Mouse (Mus musculus): Measurements from ENCODE around the gene A630001G21Rik.

The A630001G21Rik gene

GRCm38 (mm10) chr1:85732581-85732980, 45.9 kb downstream of the A630001G21Rik start:
- DNase-seq: no peak

DNA sequence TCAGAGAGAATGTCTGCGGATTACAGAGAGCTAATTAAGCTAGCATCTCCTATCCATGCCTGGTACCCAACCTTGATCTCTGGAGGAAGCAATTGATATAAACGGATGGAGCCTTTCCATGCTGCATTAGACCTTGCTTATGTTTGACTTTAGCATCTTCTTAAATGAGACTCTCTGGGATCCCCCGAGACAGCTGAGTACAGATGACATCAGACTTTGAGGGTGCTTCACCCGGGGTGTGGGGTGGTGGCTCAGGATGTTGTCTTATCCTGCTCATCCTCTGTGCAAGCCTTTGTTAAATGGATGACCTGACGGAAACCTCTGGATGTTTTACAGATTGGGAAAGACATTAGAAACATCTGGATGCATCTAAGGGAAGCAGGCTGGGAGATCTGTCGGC, 48.0 kb downstream of the A630001G21Rik start:
- DNase-seq: no peak

DNA sequence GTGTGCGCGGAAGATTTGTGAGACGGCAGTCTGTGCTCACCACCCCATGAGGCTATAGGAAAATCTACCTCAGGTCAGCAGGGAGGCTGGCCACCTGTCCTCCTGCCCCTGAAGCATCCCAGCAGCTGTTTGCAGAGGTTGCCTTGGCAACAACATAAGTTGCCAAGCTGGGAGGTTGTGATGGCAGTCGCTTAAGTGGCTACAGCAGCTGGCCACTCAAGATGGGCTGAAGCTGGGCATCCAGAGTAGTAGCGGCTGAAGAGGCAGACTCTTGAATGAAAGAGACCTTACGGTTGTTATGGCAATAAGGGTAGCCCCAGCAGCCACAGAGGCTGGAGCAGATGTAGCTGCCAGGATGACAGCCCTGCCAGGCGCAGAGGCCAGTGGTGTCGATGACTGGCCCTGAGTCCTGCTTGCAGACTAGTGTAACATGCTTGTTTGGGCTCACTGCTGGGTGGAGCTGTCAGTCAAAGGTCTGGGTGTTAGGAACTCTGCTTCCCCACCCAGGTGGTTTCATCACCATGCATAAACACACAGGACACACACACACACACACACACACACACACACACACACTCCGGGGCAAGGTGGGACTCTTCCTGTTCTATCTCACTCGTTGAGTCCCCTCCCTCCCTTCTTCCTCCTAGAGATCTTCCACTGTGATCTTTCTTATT, 58.1 kb downstream of the A630001G21Rik start:
- no peak for DNase-seq

GRCm38 (mm10) chr1:85719049-85719448, 59.4 kb downstream of the A630001G21Rik start:
- no peak for DNase-seq

GRCm38 (mm10) chr1:85716447-85717027, 61.9 kb downstream of the A630001G21Rik start:
- DNase-seq: no peak

DNA sequence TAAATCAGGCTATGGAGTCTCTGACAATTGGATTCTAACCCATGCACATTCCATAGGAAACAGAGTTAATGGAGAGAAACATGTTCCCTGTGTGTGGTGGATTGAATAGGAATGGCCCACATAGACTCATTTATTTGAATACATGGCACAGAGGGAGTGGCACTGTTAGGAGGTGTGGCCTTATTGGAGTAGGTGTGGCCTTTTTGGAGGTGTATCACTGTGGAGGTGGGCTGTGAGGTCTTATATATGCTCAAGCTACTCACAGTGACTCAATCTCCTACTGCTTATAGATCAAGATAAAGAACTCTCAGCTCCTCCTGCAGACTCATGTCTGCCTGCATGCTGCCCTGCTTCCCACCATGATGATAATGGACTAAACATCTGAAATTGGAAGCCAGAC, 63.9 kb downstream of the A630001G21Rik start:
- no peak for DNase-seq

GRCm38 (mm10) chr1:85706754-85707153, 71.7 kb downstream of the A630001G21Rik start:
- no peak for DNase-seq

GRCm38 (mm10) chr1:85705552-85705951, 72.9 kb downstream of the A630001G21Rik start:
- DNase-seq: no peak

GRCm38 (mm10) chr1:85703245-85704186, 74.9 kb downstream of the A630001G21Rik start:
- peak; percentile 46 for DNase-seq

DNA sequence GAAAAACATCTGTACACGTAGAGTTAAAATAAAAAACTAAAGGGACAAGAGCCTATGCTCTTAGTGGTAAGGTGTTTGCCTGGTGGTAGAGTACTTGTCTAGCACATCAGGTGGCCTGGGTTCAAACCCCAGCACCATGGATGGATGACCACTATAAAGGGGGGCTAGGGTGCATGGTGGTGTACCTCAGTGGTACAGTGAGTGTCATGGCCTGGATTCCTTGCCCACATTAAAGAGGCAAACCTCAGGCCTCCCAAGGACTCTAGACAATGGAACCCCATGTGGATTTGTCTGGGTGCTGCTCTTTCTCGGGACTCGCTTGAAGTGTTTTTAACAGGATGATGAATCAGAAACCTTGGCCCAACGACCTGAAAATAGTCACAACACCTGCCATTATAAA, 75.9 kb downstream of the A630001G21Rik start:
- no peak for DNase-seq

DNA sequence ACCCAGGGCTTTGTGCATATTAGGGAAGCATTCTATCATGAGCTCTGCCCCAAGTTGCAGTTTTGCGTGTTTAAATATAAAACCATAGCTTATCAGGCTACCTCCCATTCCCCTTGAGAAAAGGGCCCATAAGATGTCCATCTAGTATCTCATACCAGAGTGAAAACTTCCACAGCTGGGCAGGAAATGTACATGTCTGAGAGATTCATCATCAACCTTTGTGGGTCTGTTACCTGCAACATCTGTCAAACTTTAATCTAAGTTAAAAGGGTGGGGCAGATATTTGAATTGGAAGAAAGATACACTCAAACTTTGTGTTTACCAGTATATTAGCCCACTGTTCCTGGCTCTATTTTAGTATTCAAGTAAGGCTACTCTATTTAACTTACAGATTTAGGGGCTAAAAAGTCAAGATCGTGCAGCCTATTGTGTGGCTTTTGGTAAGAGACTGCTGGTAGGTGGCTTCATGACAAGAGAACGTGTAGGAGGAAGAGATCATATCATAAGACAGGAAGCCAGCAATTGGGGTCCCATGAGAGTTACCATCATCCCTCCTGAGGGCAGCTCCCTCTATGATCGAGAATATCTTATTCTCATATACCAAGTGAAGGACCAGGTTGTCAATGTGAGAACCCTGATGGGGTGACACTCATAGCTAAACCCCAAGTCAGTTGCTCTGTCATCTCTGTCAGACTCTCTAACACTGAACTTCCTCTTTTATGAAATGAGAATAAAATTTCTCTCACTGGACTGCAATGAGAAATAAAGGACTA, 80.5 kb downstream of the A630001G21Rik start:
- no peak for DNase-seq

DNA sequence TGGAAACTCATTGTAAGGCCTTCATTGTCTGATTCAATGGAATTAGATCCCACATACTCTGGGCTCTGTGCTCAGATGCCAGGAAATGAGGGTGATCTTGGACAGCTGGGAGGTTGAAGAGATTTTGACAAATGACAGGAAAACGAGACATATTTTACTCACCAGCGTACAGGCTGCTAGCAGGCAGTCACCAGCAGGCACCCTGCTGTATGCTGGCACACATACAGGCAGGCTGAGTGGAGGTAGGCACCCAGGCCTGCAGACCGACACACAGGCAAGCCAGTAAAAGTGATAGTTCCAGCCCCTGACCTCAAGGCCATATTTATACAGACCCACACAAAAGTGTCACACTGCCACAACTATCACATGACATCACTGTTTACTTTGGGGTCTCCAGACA, 82.8 kb downstream of the A630001G21Rik start:
- no peak for DNase-seq

DNA sequence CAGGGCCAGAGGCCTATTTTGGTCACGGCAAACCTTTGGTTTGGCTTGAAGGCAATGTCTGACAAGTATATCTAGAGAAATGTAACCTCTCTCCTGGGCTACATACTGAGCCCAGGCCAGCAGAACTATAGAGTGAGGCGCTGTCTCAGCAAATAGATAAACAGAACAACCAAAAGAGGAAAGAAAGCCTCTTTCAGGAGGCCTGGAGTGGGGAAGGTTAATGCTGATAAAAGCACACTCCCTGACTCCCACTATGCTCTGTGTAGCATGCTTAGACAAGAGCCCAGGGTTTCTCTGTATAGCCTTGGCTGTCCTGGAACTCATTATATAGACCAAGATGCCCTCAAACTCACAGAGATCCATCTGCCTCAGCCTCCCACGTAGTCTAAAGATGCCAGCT, 85.2 kb downstream of the A630001G21Rik start:
- no peak for DNase-seq

- DNase-seq: no peak
These were observed 86.2 kb downstream of the A630001G21Rik start for GRCm38 (mm10) chr1:85692281-85692680.

DNA sequence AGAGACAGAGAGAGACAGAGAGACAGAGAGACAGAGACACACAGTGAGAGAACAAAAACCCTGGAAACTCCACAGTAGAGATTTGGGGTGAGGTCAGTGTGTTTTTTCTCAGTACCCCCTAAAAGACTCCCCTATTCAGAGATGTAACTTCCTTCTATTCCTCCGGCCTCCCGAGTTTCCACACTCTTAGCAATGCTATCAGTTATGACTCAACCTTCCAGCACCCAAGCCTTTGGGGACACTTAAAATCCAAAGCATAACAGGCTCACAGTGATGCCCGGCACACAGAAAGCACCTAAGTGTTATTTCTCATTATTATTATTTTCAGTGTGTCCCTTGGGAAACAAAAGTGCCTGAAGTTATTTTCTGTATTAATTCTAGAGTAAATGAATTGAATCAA, 87.9 kb downstream of the A630001G21Rik start:
- DNase-seq: no peak

- DNase-seq: no peak
These were observed 91.1 kb downstream of the A630001G21Rik start for GRCm38 (mm10) chr1:85687346-85687745.

GRCm38 (mm10) chr1:85686666-85687065, 91.8 kb downstream of the A630001G21Rik start:
- DNase-seq: no peak

DNA sequence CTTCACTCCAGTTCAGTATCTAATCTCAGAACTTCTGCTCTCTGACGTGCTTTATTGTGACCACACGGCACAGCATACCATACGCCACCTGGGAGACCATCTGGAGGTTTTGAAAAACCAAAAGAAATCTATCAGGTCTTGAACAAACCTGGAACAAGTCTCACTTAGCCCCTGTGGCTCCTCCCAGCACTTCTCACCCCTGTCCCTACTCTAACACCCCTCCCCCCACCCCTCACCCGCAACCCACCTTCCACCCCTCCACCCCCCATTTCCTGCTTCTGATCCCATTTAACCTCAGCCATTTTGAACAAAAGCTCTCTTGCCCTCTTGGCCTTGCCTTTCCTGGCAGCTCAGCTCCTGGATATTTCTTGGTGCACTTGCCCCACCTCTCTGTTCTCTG, 98.2 kb downstream of the A630001G21Rik start:
- no peak for DNase-seq

Measured in right cerebral cortex, adult 18-20 months (tissue).